Comparison of ENCODE assay signal across 17 mouse cellular contexts in genomic region chr2:71134041-71134505, GRCm38 (mm10). TPM values are rescaled to one million over a fixed set of nuclear protein-coding genes. Genes with fewer than 3 reads are reported as not detected.
DNase-seq lines count a peak whose midpoint lies in the region; ATAC-seq and TF ChIP-seq lines count a peak whose summit lies in the region.
"Had no signal": no experiment of that assay in that cellular context is flagged by ENCODE, and none has a peak within 500 bp of the region (broad histone marks: within the 10 kb centered on the region; RNA-seq: fewer than 3 reads in every experiment).

No protein-coding gene starts in this region.

- H3K36me3 ChIP-seq in megakaryocyte, embryonic 14.5 days (replicated peaks; ENCODE audit: low read length) = no peaks in the 10 kb centered on the region
- no peaks in the 10 kb centered on the region for H3K36me3 ChIP-seq in liver, embryonic 14.5 days (replicated peaks; ENCODE audit: control insufficient read depth, insufficient read depth, low read depth)
- H3K36me3 ChIP-seq: hindbrain, embryonic 13.5 days; midbrain, embryonic 15.5 days had no signal

- no peak overlapping the region for H3K27ac ChIP-seq in liver, embryonic 14.5 days
- H3K27ac ChIP-seq: hindbrain, embryonic 13.5 days; left cerebral cortex, adult 2 months; limb, embryonic 13.5 days; midbrain, embryonic 15.5 days had no signal

- H3K4me3 ChIP-seq in megakaryocyte, embryonic 14.5 days (replicated peaks) = peak overlapping the region; percentile 78
- H3K4me3 ChIP-seq in liver, embryonic 14.5 days (ENCODE audit: insufficient read depth in 1 of 2, low read depth in 2 of 2, low read length in 2 of 2) = no peak overlapping the region
- H3K4me3 ChIP-seq: hindbrain, embryonic 13.5 days; left cerebral cortex, adult 2 months; limb, embryonic 13.5 days; midbrain, embryonic 15.5 days had no signal

- peak; percentile 17 for DNase-seq in adrenal gland, postnatal 25 days
- DNase-seq in liver, embryonic 14.5 days (ENCODE audit: low read depth in 3 of 3, low spot score in 3 of 3) = peak in 2 of 3 experiments; percentile 15 to 16
- peak; percentile 69 for DNase-seq in lung, postnatal 36 days
- no peak for DNase-seq in layer of hippocampus, adult 9-11 months
- DNase-seq in gastrocnemius, postnatal 4 days (ENCODE audit: low spot score in 2 of 2) = no peak
- no peak for DNase-seq in kidney, postnatal 10 days
- DNase-seq: cerebellum, adult 2 months; kidney, adult 9 months; thymus, postnatal 25 days had no signal

- H3K4me2 ChIP-seq in liver, embryonic 14.5 days (ENCODE audit: low read depth) = no peak overlapping the region
- H3K4me2 ChIP-seq: hindbrain, embryonic 13.5 days; limb, embryonic 13.5 days; midbrain, embryonic 15.5 days had no signal

- TF ChIP-seq CTCF in liver, embryonic 14.5 days (IDR thresholded peaks at IDR 0.05; ENCODE audit: low read depth) = no peak

- WGBS in liver, embryonic 14.5 days (ENCODE audit: insufficient replicate concordance) = 39% methylated on average over 9 of the region's 9 CpGs

- peaks cover 38% of the 10 kb centered on the region for H3K4me1 ChIP-seq in megakaryocyte, embryonic 14.5 days
- peaks cover 0 to 4% of the 10 kb centered on the region in 2 experiments; a peak in 2 of 4 replicates for H3K4me1 ChIP-seq in liver, embryonic 14.5 days (replicated peaks; ENCODE audit: control insufficient read depth in 2 of 2, insufficient read depth in 2 of 2, low read length in 1 of 2)
- H3K4me1 ChIP-seq: hindbrain, embryonic 13.5 days; limb, embryonic 13.5 days; midbrain, embryonic 15.5 days had no signal

- 0 out of 2 replicates have a peak, but pooled peaks cover 6% of the 10 kb centered on the region for H3K9me3 ChIP-seq in megakaryocyte, embryonic 14.5 days
- no peaks in the 10 kb centered on the region for H3K9me3 ChIP-seq in liver, embryonic 14.5 days (ENCODE audit: control insufficient read depth, low read length)
- H3K9me3 ChIP-seq: hindbrain, embryonic 13.5 days; limb, embryonic 13.5 days; midbrain, embryonic 15.5 days had no signal

- no peak for ATAC-seq in megakaryocyte, adult 5-6 weeks (ENCODE audit: poor library complexity, severe bottlenecking)
- ATAC-seq in liver, embryonic 14.5 days (ENCODE audit: insufficient read depth) = peak; percentile 50; the same call in 1 of the 2 replicates
- ATAC-seq: midbrain, embryonic 15.5 days had no signal

- H3K27me3 ChIP-seq in megakaryocyte, embryonic 14.5 days (replicated peaks) = no peaks in the 10 kb centered on the region
- H3K27me3 ChIP-seq in liver, embryonic 14.5 days (ENCODE audit: control insufficient read depth, insufficient read depth, low read length) = no peaks in the 10 kb centered on the region
- H3K27me3 ChIP-seq: CH12.LX; hindbrain, embryonic 13.5 days; limb, embryonic 13.5 days; midbrain, embryonic 15.5 days had no signal

- H3K9ac ChIP-seq in liver, embryonic 14.5 days (replicated peaks) = no peak overlapping the region
- H3K9ac ChIP-seq: hindbrain, embryonic 13.5 days; limb, embryonic 13.5 days; midbrain, embryonic 15.5 days had no signal

- no peak for TF ChIP-seq EP300 in liver, embryonic 14.5 days (IDR thresholded peaks at IDR 0.05; ENCODE audit: low read depth)

RNA-seq across cellular contexts. Expression of gene Cybrd1, which starts 16.4 kb away (rescaled TPM):
- polyA plus RNA-seq in megakaryocyte, embryonic 14.5 days (2012; ENCODE audit: insufficient read depth, low replicate concordance) = 0.06 TPM in 1 of 2 replicates, not detected in the other
- not detected in 2 replicates for total RNA-seq in megakaryocyte, adult 5-6 weeks (2015)
- 0.04 TPM in 1 of 2 replicates, not detected in the other for total RNA-seq in megakaryocyte, adult 5-6 weeks (2017)
- total RNA-seq in adrenal gland, postnatal 25 days (2021) = 0.48 and 0.58 TPM in 2 replicates
- polyA plus RNA-seq in liver, embryonic 14.5 days (2012; rRNA removed) = 0.90 and 0.92 TPM in 2 replicates
- 0.38 and 0.58 TPM in 2 replicates for polyA plus RNA-seq in liver, embryonic 14.5 days (2014; fragmentation: Nextera tagmentation; extraction: Ambion mirVana)
- total RNA-seq in gastrocnemius, postnatal 4 days (2021) = 1 to 10 TPM; 5.5 to 7.0 TPM
- total RNA-seq: CH12.LX; granulocyte monocyte progenitor cell, adult 5-6 weeks had no signal

Comparison
In these comparisons a context has a peak if more than half of its experiments do, and no peak if none do; other contexts are left out.
1. DNase-seq: peak in adrenal gland, postnatal 25 days (single experiment), liver, embryonic 14.5 days (2 of 3) and lung, postnatal 36 days (single experiment); none in layer of hippocampus, adult 9-11 months (single experiment), gastrocnemius, postnatal 4 days (0 of 2) and kidney, postnatal 10 days (single experiment).